Mouse (Mus musculus) left cerebral cortex, postnatal 25 days (tissue): Measurements from ENCODE around the gene Med14. TPM values are rescaled to one million over a fixed set of nuclear protein-coding genes. Genes with fewer than 3 reads are reported as not detected.

ENCODE experiments used
- DNase-seq, 2 experiments: peaks; one replicate each; pipeline ENCODE4 v3.0.0; 2022; ENCODE audit warnings: low spot score in 2 of 2, mixed read lengths in 1 of 2
- intact Hi-C: fragments of 180-260 bp; cut with DNase I; formaldehyde crosslinking; loops from one replicate; pipeline ENCODE4 v1.15.1; 2025
- total RNA-seq, 2 experiments: library from RNA; stranded (reverse); gene quantifications; 2 replicates each; pipeline ENCODE4 v1.2.3; 2021

Gene Med14
- total RNA-seq, result 10 to 100 TPM; 81.2 to 83.1 TPM

- peak; percentile 82 to 85 for DNase-seq
- intact Hi-C loops, result loop anchor here (1.0 to 5.0 kb wide), 3 partner anchors 79 to 309 kb away; partner anchors contain the start of genes 1810030O07Rik and Usp9x
Measured at GRCm38 (mm10) chrX:12761626-12762333, at the start of gene Med14. TSS of gene Med14 (minus strand) at chrX:12762073.

DNA sequence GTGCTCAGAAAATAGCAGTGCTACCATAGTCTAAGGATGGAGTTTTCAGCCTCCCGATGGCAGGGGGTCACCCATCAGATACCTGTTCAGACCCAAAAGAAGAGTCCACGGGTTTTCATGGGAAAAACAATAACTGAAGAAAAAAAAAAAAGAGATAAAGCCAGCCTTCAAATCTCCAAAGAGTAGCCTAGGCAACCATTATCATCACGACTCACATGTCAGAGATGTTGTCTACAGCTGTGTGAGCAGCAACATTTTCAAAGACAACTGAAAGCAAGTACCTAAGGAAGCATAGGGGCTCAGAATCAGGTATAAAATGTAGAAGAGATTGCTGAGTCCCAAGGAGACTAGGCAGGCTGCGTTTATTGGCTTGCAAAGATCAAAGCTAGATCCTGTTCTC lies 38.7 kb upstream of the Med14 start:
- no peak for DNase-seq

DNA sequence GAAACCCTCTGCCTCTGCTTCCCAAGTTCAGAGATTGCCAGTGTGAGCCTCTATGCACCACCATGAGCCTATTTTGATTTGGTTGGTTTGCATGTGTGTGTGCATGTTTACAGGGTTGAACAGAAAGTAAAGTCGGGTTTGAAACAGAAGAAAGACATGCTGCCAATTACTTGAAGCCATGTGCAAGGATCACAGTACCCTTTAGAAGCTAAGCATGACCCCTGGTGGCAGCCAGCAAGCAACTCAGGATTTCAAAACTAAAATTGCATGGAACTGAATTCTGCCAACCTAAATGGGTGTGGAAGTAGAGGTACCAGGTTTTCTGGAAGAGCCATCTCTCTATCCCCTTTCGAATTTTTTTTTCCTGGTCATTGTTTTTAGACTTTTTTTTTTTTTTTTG lies 33.0 kb upstream of the Med14 start:
- intact Hi-C loops, result no loop called here
- peak in 1 of 2 experiments; percentile 3 for DNase-seq

More for the DNA sequence above, 38.7 kb upstream of the Med14 start:
- intact Hi-C loops, result no loop called here

- intact Hi-C loops, result no loop called here
- DNase-seq, result peak; percentile 7 to 38
Measured at GRCm38 (mm10) chrX:12791674-12792340, 29.9 kb upstream of the Med14 start.

- intact Hi-C loops, result no loop called here
- DNase-seq, result no peak
Measured at GRCm38 (mm10) chrX:12773236-12773635, 11.4 kb upstream of the Med14 start.

DNA sequence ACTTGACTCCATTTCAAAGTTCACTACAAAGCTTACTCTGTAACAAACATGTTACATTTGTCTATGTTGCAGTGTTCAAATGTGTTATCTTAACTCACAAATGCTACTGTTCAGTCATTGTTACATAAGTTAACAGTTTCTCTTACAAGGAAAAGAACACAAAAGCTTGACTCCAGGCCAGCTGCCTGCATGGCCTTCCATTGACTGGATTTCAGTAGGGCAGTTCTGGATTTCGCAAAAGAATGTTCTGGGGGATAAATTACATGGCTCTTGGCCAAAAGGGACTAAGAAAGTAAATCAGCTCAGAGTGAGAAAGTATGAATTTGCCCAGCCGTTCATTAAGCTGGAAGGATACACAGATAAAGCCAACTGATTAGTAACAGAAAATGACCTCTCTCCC lies 9.7 kb upstream of the Med14 start:
- intact Hi-C loops, result no loop called here
- no peak for DNase-seq

- DNase-seq, result no peak
- intact Hi-C loops, result no loop called here
Measured at GRCm38 (mm10) chrX:12768571-12768970, 6.7 kb upstream of the Med14 start.

GRCm38 (mm10) chrX:12766846-12767564 lies 5.1 kb upstream of the Med14 start:
- DNase-seq, result no peak
- intact Hi-C loops, result no loop called here

GRCm38 (mm10) chrX:12763127-12763834 lies 1.4 kb upstream of the Med14 start:
- intact Hi-C loops, result loop anchor here (2.0 to 5.0 kb wide), 2 partner anchors 91 to 308 kb away; partner anchors contain the start of genes 1810030O07Rik and Usp9x
- DNase-seq, result no peak

DNA sequence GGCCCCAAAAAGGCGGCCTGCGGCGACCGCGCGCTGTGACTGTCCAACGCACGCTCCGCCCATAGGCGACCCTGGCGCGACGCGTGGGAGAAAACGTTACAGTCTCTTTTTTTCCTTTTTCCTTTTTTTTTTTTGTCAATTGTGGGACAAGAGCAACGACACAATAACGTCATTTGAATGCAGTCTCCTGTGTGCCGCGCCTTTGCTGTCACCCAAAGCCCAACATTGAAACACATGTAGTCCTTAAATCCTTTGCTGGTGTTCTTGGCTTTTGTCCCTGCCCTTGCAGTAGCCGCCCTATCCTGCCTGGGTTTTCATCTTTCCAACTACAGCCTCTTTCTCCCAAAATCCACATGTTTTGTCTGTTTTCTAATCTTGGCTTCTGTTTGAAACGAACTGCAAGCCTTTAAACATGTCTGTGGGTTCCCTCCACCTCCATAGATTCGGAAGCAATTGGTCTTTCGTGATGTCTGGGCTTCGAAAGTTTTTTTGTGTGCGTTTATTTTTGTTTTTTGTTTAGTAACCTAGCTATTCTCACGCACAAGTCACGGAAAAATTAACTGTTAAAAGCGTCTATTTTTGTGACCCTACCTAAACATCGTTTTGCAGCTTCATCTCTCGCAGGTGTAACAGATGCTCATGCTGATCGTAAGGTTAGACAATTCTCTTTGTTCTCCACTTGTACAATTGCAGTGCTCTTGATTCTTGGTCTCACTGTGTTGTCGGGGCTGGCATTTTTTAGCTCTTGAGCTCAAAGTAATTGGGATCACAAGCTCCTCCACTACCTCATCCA lies 657 bp upstream of the Med14 start:
- intact Hi-C loops, result loop anchor here (1.0 to 5.0 kb wide), 3 partner anchors 78 to 308 kb away; partner anchors contain the start of genes 1810030O07Rik and Usp9x
- DNase-seq, result peak in 1 of 2 experiments; percentile 6

- DNase-seq, result peak in 1 of 2 experiments; percentile 26
- intact Hi-C loops, result loop anchor here (5.0 kb wide), 1 partner anchor 89 kb away; the partner anchor contains the start of gene 1810030O07Rik
Measured at GRCm38 (mm10) chrX:12761259-12761625, 631 bp downstream of the Med14 start.

DNA sequence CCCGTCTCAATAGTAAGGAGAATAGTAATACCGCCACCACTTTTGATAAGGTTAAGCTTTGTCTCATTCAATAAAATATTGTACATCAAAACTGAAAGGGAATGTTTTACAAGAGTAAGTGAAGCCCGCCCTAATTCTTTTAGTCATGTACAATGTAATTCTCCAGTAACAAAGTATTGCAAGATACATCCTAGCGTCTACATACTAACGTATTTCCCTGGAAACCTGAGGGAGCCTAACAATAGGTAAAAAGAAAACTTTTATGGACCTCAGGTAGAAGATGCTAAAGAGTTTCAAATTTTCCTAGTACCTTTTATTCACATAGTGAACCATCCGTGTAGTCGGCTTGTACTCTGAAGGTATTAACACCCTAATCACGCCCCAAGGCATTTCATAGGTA lies 1.4 kb downstream of the Med14 start:
- DNase-seq, result no peak
- intact Hi-C loops, result loop anchor here (5.0 kb wide), 1 partner anchor 88 kb away; the partner anchor contains the start of gene 1810030O07Rik

GRCm38 (mm10) chrX:12759625-12760024 lies 2.2 kb downstream of the Med14 start:
- no peak for DNase-seq
- intact Hi-C loops, result loop anchor here (5.0 kb wide), 1 partner anchor 87 kb away; the partner anchor contains the start of gene 1810030O07Rik

- intact Hi-C loops, result no loop called here
- no peak for DNase-seq
Measured at GRCm38 (mm10) chrX:12747886-12748285, 14.0 kb downstream of the Med14 start.

DNA sequence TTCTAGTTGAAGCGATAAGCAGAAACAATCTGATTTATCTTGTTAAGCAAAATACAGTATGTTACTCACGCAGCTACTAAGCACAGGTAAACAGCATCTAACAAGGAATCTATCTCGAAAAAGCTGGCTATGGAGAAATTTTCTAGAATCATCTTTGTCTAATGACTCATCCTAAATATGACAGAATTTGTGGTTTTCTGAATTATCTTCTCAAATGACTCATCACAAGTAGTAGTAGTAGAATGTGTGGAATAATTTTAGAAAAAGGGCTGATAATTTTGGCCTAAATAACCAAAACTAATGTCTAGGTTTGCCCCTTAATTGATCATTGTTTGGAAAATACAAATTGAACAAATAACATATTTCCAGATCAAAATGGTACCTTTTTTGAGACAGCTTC lies 15.1 kb downstream of the Med14 start:
- DNase-seq, result no peak
- intact Hi-C loops, result no loop called here

DNA sequence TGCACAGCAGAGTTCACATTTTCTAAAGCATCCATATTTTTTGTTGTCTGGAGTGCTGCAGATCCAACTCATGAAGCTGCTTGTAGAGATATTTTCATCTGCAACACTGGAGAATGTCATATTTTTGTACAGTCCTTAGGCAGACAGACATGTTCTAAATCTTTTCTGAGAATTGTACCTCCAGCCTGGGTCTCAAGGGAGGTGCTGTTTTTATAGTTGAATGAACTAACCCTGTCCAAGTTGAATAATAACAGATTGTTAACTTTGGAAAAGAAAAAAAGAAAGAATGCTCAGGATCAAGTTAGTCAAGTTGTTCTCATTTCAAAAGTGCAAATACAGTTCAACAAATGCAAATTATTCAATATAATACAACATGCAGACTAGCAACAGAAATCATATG lies 21.5 kb downstream of the Med14 start:
- intact Hi-C loops, result no loop called here
- no peak for DNase-seq

- no peak for DNase-seq
- intact Hi-C loops, result no loop called here
Measured at GRCm38 (mm10) chrX:12716036-12716435, 45.8 kb downstream of the Med14 start.

GRCm38 (mm10) chrX:12713796-12714195 lies 48.1 kb downstream of the Med14 start:
- intact Hi-C loops, result no loop called here
- DNase-seq, result no peak

- no peak for DNase-seq
- intact Hi-C loops, result no loop called here
Measured at GRCm38 (mm10) chrX:12686910-12687309, 75.0 kb downstream of the Med14 start.
